Mouse (Mus musculus): Measurements from ENCODE around the gene Praf2. TPM values are rescaled to one million over a fixed set of nuclear protein-coding genes. Genes with fewer than 3 reads are reported as not detected.

The Praf2 gene
- total and polyA plus RNA-seq, 3 experiments = 19.1 to 60.1 TPM; not detected in 1

- TF ChIP-seq NRF1 (IDR thresholded peaks at IDR 0.05; ENCODE audit: insufficient read depth, low read depth, low read length, poor library complexity, severe bottlenecking) = peak; percentile 38; the same call in 1 of the 2 replicates
Measured at GRCm38 (mm10) chrX:7763631-7764393, 35.6 kb downstream of the Praf2 start (continued).

- Histone ChIP-seq H3K27ac (ENCODE audit: control insufficient read depth, low read depth, low read length) (peak overlapping the region; percentile 86), H3K9ac (ENCODE audit: control insufficient read depth, low read depth, low read length, poor library complexity, severe bottlenecking) (peak overlapping the region; percentile 60), H3K4me3 (ENCODE audit: control insufficient read depth in 1 of 2, insufficient read depth in 1 of 2, low read depth in 2 of 2, low read length in 2 of 2) (peak overlapping the region; percentile 72 to 75), H3K36me3 (ENCODE audit: control insufficient read depth in 1 of 2, insufficient read depth in 2 of 2, low read length in 2 of 2) (peaks cover 13 to 36% of the 10 kb centered on the region in 2 experiments), H3K79me2 (ENCODE audit: control insufficient read depth, insufficient read depth, low read length, poor library complexity) (peaks cover 18% of the 10 kb centered on the region), H3K27me3 (ENCODE audit: control insufficient read depth in 1 of 2, insufficient read depth in 2 of 2, low read length in 2 of 2) (no peaks in the 10 kb centered on the region), H3K4me1 (ENCODE audit: control insufficient read depth in 1 of 2, insufficient read depth in 2 of 2, low read length in 2 of 2) (peaks cover 25 to 40% of the 10 kb centered on the region in 2 experiments), H3K9me3 (replicated peaks; ENCODE audit: insufficient read depth, low read length) (no peaks in the 10 kb centered on the region)
- no peak for TF ChIP-seq CHD2 (IDR thresholded peaks at IDR 0.05; ENCODE audit: low read length)
- no peak for TF ChIP-seq NELFE (IDR thresholded peaks at IDR 0.05; ENCODE audit: low read depth, low read length)
- no peak for TF ChIP-seq TCF12 (IDR thresholded peaks at IDR 0.05; ENCODE audit: low read depth, low read length)
- TF ChIP-seq TAL1 (IDR thresholded peaks at IDR 0.05; ENCODE audit: low read length) = no peak
- no peak for TF ChIP-seq MAZ (IDR thresholded peaks at IDR 0.05; ENCODE audit: low read depth, low read length)
- no peak for TF ChIP-seq EP300 (IDR thresholded peaks at IDR 0.05; ENCODE audit: low read depth in 1 of 2, low read length in 2 of 2)
- TF ChIP-seq MYB (IDR thresholded peaks at IDR 0.05; ENCODE audit: low read depth, low read length) = no peak
- TF ChIP-seq USF1 (IDR thresholded peaks at IDR 0.05; ENCODE audit: low read depth, low read length) = no peak
- no peak for TF ChIP-seq ETS1 (IDR thresholded peaks at IDR 0.05; ENCODE audit: low read depth, low read length)
- no peak for DNase-seq (ENCODE audit: low read depth, low spot score)
Measured at GRCm38 (mm10) chrX:7764657-7765280, 36.5 kb downstream of the Praf2 start.

- peaks cover 30 to 45% of the 10 kb centered on the region in 2 experiments for H3K4me1 ChIP-seq (ENCODE audit: control insufficient read depth in 1 of 2, insufficient read depth in 2 of 2, low read length in 2 of 2)
- no peak for DNase-seq (ENCODE audit: low read depth, low spot score)
- H3K79me2 ChIP-seq (ENCODE audit: control insufficient read depth, insufficient read depth, low read length, poor library complexity) = peaks cover 18% of the 10 kb centered on the region
- TF ChIP-seq KAT2A (conservative IDR thresholded peaks at IDR 0.05; ENCODE audit: low read depth, low read length) = no peak
- TF ChIP-seq TAL1 (IDR thresholded peaks at IDR 0.05; ENCODE audit: low read length) = no peak
- TF ChIP-seq ZMIZ1 (IDR thresholded peaks at IDR 0.05; ENCODE audit: low read depth, low read length) = no peak
- no peak for TF ChIP-seq RCOR1 (IDR thresholded peaks at IDR 0.05; ENCODE audit: low read depth, low read length)
- no peak for TF ChIP-seq ELF1 (IDR thresholded peaks at IDR 0.05; ENCODE audit: low read depth, low read length)
- TF ChIP-seq ZKSCAN1 (IDR thresholded peaks at IDR 0.05; ENCODE audit: low read depth, low read length) = no peak
- TF ChIP-seq POLR2AphosphoS5 (IDR thresholded peaks at IDR 0.05; ENCODE audit: borderline replicate concordance, low read depth, low read length) = no peak
- TF ChIP-seq USF2 (IDR thresholded peaks at IDR 0.05; ENCODE audit: borderline replicate concordance in 1 of 2, insufficient read depth in 1 of 2, low read depth in 1 of 2, low read length in 2 of 2) = no peak
- H3K4me3 ChIP-seq (ENCODE audit: control insufficient read depth in 1 of 2, insufficient read depth in 1 of 2, low read depth in 2 of 2, low read length in 2 of 2) = no peak overlapping the region
- H3K9me3 ChIP-seq (replicated peaks; ENCODE audit: insufficient read depth, low read length) = no peaks in the 10 kb centered on the region
- peaks cover 15 to 41% of the 10 kb centered on the region in 2 experiments for H3K36me3 ChIP-seq (ENCODE audit: control insufficient read depth in 1 of 2, insufficient read depth in 2 of 2, low read length in 2 of 2)
- no peak overlapping the region for H3K9ac ChIP-seq (ENCODE audit: control insufficient read depth, low read depth, low read length, poor library complexity, severe bottlenecking)
- H3K27ac ChIP-seq (ENCODE audit: control insufficient read depth, low read depth, low read length) = no peak overlapping the region
- no peaks in the 10 kb centered on the region for H3K27me3 ChIP-seq (ENCODE audit: control insufficient read depth in 1 of 2, insufficient read depth in 2 of 2, low read length in 2 of 2)
Measured at GRCm38 (mm10) chrX:7765281-7765670, 37.0 kb downstream of the Praf2 start.
